Comparison of ENCODE assay signal across 29 mouse cellular contexts in genomic region chr1:134224649-134225227, GRCm38 (mm10). TPM values are rescaled to one million over a fixed set of nuclear protein-coding genes. Genes with fewer than 3 reads are reported as not detected.
"Had no signal": no experiment of that assay in that cellular context is flagged by ENCODE, and none has a peak within 500 bp of the region (broad histone marks: within the 10 kb centered on the region; RNA-seq: fewer than 3 reads in every experiment).

No protein-coding gene starts in this region.

- H3K9me3 ChIP-seq: heart, embryonic 12.5 days; hindbrain, embryonic 10.5 days; hindbrain, embryonic 12.5 days; intestine, embryonic 15.5 days; limb, embryonic 10.5 days; limb, embryonic 12.5 days; liver, embryonic 13.5 days; liver, embryonic 15.5 days had no signal

- DNase-seq: gastrocnemius, adult 2 months; gastrocnemius, postnatal 10 days; gastrocnemius, postnatal 25 days; heart, adult 2 months; heart, postnatal 10 days; heart, postnatal 4 days; kidney, adult 18-20 months; kidney, adult 8-10 months; kidney, postnatal 10 days; kidney, postnatal 25 days; kidney, postnatal 4 days; liver; liver, embryonic 13.5 days had no signal

- H3K27ac ChIP-seq: gastrocnemius, adult 2 months; heart, adult 2 months; hindbrain, embryonic 10.5 days; hindbrain, embryonic 12.5 days; hindbrain, embryonic 14.5 days; intestine, embryonic 15.5 days; layer of hippocampus, adult 2 months; left cerebral cortex, adult 2 months; limb, embryonic 10.5 days; limb, embryonic 12.5 days; liver, embryonic 13.5 days; liver, embryonic 15.5 days had no signal

- H3K36me3 ChIP-seq: heart, embryonic 12.5 days; hindbrain, embryonic 10.5 days; hindbrain, embryonic 12.5 days; intestine, embryonic 15.5 days; limb, embryonic 10.5 days; limb, embryonic 12.5 days; liver, embryonic 13.5 days; liver, embryonic 15.5 days had no signal

- H3K27me3 ChIP-seq: hindbrain, embryonic 12.5 days; intestine, embryonic 15.5 days had no signal

- H3K4me3 ChIP-seq: gastrocnemius, adult 2 months; heart, adult 2 months; heart, embryonic 12.5 days; hindbrain, embryonic 10.5 days; hindbrain, embryonic 12.5 days; intestine, embryonic 15.5 days; layer of hippocampus, adult 2 months; left cerebral cortex, adult 2 months; limb, embryonic 10.5 days; limb, embryonic 12.5 days; liver, embryonic 13.5 days; liver, embryonic 15.5 days had no signal

- H3K4me1 ChIP-seq: hindbrain, embryonic 10.5 days; hindbrain, embryonic 12.5 days; limb, embryonic 10.5 days had no signal

RNA-seq across cellular contexts. Expression of gene Adora1, which starts 10.5 kb away (rescaled TPM):
- total RNA-seq: granulocyte monocyte progenitor cell, adult 5-6 weeks had no signal
- polyA plus RNA-seq: inflammation-experienced regulatory T-cells, adult 6 months had no signal

RNA-seq across cellular contexts. Expression of gene Mybph, which starts 31.5 kb away (rescaled TPM):
- total RNA-seq: granulocyte monocyte progenitor cell, adult 5-6 weeks; heart, adult 2 months; heart, postnatal 25 days; heart, postnatal 4 days; layer of hippocampus, adult 2 months; layer of hippocampus, postnatal 10 days; left cerebral cortex, postnatal 14 days had no signal
- polyA plus RNA-seq: inflammation-experienced regulatory T-cells, adult 6 months; intestine, postnatal 0 days had no signal
